22 mouse cellular contexts compared by ENCODE assay signal in the genomic region with DNA sequence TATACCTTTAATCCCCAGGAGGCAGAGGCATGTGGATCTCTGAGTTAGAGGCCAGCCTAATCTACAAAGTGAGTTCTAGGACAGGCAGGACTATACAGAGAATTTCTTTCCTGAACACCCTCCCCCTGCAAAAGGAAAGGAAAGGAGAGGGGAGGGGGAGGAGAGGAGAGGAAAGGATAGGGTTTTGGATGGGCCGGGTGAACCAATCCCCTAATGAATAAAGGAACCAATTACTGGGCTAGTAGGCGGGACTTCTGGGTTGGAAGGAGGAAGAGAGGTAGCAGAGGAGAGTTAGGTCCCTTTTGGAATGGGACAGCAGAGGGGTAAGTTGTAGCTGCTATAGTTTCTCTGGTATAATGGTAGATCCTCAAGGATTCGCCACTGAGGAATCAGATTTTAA. TPM values are rescaled to one million over a fixed set of nuclear protein-coding genes. Genes with fewer than 3 reads are reported as not detected.
DNase-seq lines count a peak whose midpoint lies in the region; ATAC-seq and TF ChIP-seq lines count a peak whose summit lies in the region.
"Had no signal": no experiment of that assay in that cellular context is flagged by ENCODE, and none has a peak within 500 bp of the region (broad histone marks: within the 10 kb centered on the region; RNA-seq: fewer than 3 reads in every experiment).

No protein-coding gene starts in this region.

- peak overlapping the region; percentile 2 for H3K4me2 ChIP-seq in myocyte (ENCODE audit: low read depth)
- no peak overlapping the region for H3K4me2 ChIP-seq in midbrain, embryonic 15.5 days
- H3K4me2 ChIP-seq: embryonic facial prominence, embryonic 12.5 days; forebrain, embryonic 13.5 days; forebrain, embryonic 15.5 days had no signal

- H3K9me3 ChIP-seq in E14TG2a.4 (ENCODE audit: low read length): peaks cover 33% of the 10 kb centered on the region
- no peaks in the 10 kb centered on the region for H3K9me3 ChIP-seq in midbrain, embryonic 15.5 days
- H3K9me3 ChIP-seq: embryonic facial prominence, embryonic 10.5 days; embryonic facial prominence, embryonic 12.5 days; forebrain, embryonic 13.5 days; forebrain, embryonic 15.5 days had no signal

- DNase-seq in ES-CJ7 (ENCODE audit: low read depth, low spot score) (peak; percentile 61), R1 (ENCODE audit: low read depth, low spot score) (peak; percentile 95)
- DNase-seq in gastrocnemius, postnatal 25 days: no peak
- no peak for DNase-seq in cerebellum, postnatal 10 days
- DNase-seq in ovary, postnatal 14 days (ENCODE audit: low spot score): no peak
- DNase-seq: adrenal gland, adult 2 months; adrenal gland, postnatal 10 days; adrenal gland, postnatal 25 days; cerebellum, adult 11 months; cerebellum, adult 18-20 months; cerebellum, adult 8-10 months; cerebellum, adult 9-11 months; cerebellum, postnatal 25 days; forebrain, postnatal 0 days had no signal

- peaks cover 18% of the 10 kb centered on the region for H3K4me1 ChIP-seq in E14TG2a.4 (replicated peaks; ENCODE audit: low read depth, low read length)
- no peaks in the 10 kb centered on the region for H3K4me1 ChIP-seq in midbrain, embryonic 15.5 days
- H3K4me1 ChIP-seq: embryonic facial prominence, embryonic 10.5 days; embryonic facial prominence, embryonic 12.5 days; forebrain, embryonic 13.5 days; forebrain, embryonic 15.5 days had no signal

- H3K79me2 ChIP-seq in myocyte (ENCODE audit: control insufficient read depth, insufficient read depth): no peaks in the 10 kb centered on the region

- no peak overlapping the region for H3K9ac ChIP-seq in midbrain, embryonic 15.5 days
- H3K9ac ChIP-seq: embryonic facial prominence, embryonic 12.5 days; forebrain, embryonic 13.5 days; forebrain, embryonic 15.5 days; forebrain, postnatal 0 days had no signal

- H3ac ChIP-seq in myocyte (ENCODE audit: control insufficient read depth, insufficient read length): no peak overlapping the region

- TF ChIP-seq POLR2A in myocyte (IDR thresholded peaks at IDR 0.05; ENCODE audit: insufficient read length, low read depth): no peak

- H3K27ac ChIP-seq in midbrain, embryonic 15.5 days: no peak overlapping the region
- H3K27ac ChIP-seq: embryonic facial prominence, embryonic 10.5 days; embryonic facial prominence, embryonic 12.5 days; forebrain, embryonic 13.5 days; forebrain, embryonic 15.5 days had no signal

- 82% methylated on average over 3 of the region's 3 CpGs for WGBS in midbrain, embryonic 15.5 days

- TF ChIP-seq CTCF in E14TG2a.4 (conservative IDR thresholded peaks at IDR 0.05; ENCODE audit: low read length): no peak

- H3K27me3 ChIP-seq in E14TG2a.4 (ENCODE audit: insufficient read depth, low read length) (no peaks in the 10 kb centered on the region), myocyte (ENCODE audit: control insufficient read depth, insufficient read depth, insufficient read length) (no peaks in the 10 kb centered on the region)
- no peaks in the 10 kb centered on the region for H3K27me3 ChIP-seq in midbrain, embryonic 15.5 days (replicated peaks)
- H3K27me3 ChIP-seq: embryonic facial prominence, embryonic 12.5 days; forebrain, embryonic 13.5 days; forebrain, embryonic 15.5 days had no signal

- H3K36me3 ChIP-seq in E14TG2a.4 (ENCODE audit: insufficient read depth, low read length) (peaks cover 33% of the 10 kb centered on the region), myocyte (ENCODE audit: control insufficient read depth, insufficient read depth) (no peaks in the 10 kb centered on the region)
- no peaks in the 10 kb centered on the region for H3K36me3 ChIP-seq in midbrain, embryonic 15.5 days (replicated peaks)
- H3K36me3 ChIP-seq: embryonic facial prominence, embryonic 10.5 days; embryonic facial prominence, embryonic 12.5 days; forebrain, embryonic 15.5 days had no signal

- peak overlapping the region; percentile 80 for H3K4me3 ChIP-seq in E14TG2a.4 (replicated peaks; ENCODE audit: low read length)
- H3K4me3 ChIP-seq in myocyte: no peak overlapping the region
- H3K4me3 ChIP-seq in midbrain, embryonic 15.5 days: no peak overlapping the region
- H3K4me3 ChIP-seq: embryonic facial prominence, embryonic 10.5 days; embryonic facial prominence, embryonic 12.5 days; forebrain, embryonic 13.5 days; forebrain, embryonic 15.5 days had no signal

- ATAC-seq in midbrain, embryonic 15.5 days (replicated peaks): no peak
- ATAC-seq: forebrain, embryonic 13.5 days; forebrain, embryonic 15.5 days; forebrain, postnatal 0 days had no signal

TF ChIP-seq in myocyte, 11 proteins besides CTCF, POLR2A, EP300 and RAD21:
- TF ChIP-seq E2F4 (IDR thresholded peaks at IDR 0.05; ENCODE audit: insufficient read depth) (no peak), TCF12 (IDR thresholded peaks at IDR 0.05; ENCODE audit: insufficient read depth, poor library complexity, severe bottlenecking) (no peak), CEBPB (IDR thresholded peaks at IDR 0.05; ENCODE audit: insufficient read depth, poor library complexity, severe bottlenecking) (no peak), MYOD1 (IDR thresholded peaks at IDR 0.05; ENCODE audit: control insufficient read depth in 1 of 3, insufficient read length in 2 of 3, low read depth in 2 of 3) (no peak), TCF3 (IDR thresholded peaks at IDR 0.05; ENCODE audit: insufficient read length, low read depth) (no peak)
TF ChIP-seq in myocyte: peak in this region for 0.

RNA-seq across cellular contexts. Expression of gene Plcb4, which starts 12.6 kb away (rescaled TPM):
- 5.3 TPM for polyA plus RNA-seq in myocyte (2012; fragmentation: generic; extraction: Trizol)
- 41.7 and 47.8 TPM in 2 replicates for polyA plus RNA-seq in midbrain, embryonic 15.5 days (2015; fragmentation: Nextera tagmentation; extraction: Ambion mirVana)
- 10 to 100 TPM; 23.5 to 28.5 TPM for total RNA-seq in gastrocnemius, postnatal 25 days (2021)
- total RNA-seq: MEL had no signal

Comparison
In these comparisons a context has a peak if more than half of its experiments do, and no peak if none do; other contexts are left out.
1. DNase-seq: peak in ES-CJ7 (single experiment) and R1 (single experiment); none in gastrocnemius, postnatal 25 days (single experiment), cerebellum, postnatal 10 days (0 of 2) and ovary, postnatal 14 days (single experiment).